21 mouse cellular contexts compared by ENCODE assay signal in the genomic region with DNA sequence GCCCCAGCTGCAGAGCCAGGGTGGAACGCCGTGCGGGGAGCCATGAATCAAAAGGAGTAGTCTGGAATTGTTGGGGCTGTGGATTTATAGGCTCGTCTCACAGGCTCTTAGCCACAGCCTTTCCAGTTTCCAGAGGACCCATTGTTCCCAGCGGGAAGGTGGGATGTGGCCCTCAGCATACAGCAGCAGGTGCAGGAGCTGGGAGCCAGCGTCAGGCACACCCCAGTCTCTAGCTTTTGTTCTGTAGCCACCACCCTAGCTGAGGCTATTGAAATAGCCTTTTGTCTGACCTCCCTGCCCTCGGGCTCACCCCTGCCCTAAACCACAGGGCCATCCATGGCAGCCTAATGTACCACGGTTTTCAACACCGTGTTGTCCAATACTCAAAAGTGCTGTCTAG.
"Had no signal": no experiment of that assay in that cellular context is flagged by ENCODE, and none has a peak within 500 bp of the region (broad histone marks: within the 10 kb centered on the region; RNA-seq: fewer than 3 reads in every experiment).

No protein-coding gene starts in this region.

- H3K4me2 ChIP-seq: limb, embryonic 13.5 days; liver, embryonic 12.5 days; liver, embryonic 15.5 days; lung, embryonic 15.5 days; midbrain, embryonic 11.5 days; midbrain, embryonic 15.5 days; neural tube, embryonic 12.5 days; neural tube, embryonic 15.5 days had no signal

- H3K27ac ChIP-seq: limb, embryonic 10.5 days; limb, embryonic 13.5 days; liver, embryonic 12.5 days; liver, embryonic 15.5 days; lung, embryonic 15.5 days; midbrain, embryonic 15.5 days; neural tube, embryonic 12.5 days; neural tube, embryonic 15.5 days had no signal

- H3K4me3 ChIP-seq: limb, embryonic 10.5 days; limb, embryonic 13.5 days; liver, embryonic 12.5 days; liver, embryonic 15.5 days; lung, embryonic 15.5 days; megakaryocyte, embryonic 14.5 days; midbrain, embryonic 15.5 days; neural tube, embryonic 12.5 days; neural tube, embryonic 15.5 days had no signal

- H3K9ac ChIP-seq: limb, embryonic 13.5 days; liver, embryonic 12.5 days; liver, embryonic 15.5 days; lung, embryonic 15.5 days; midbrain, embryonic 15.5 days; neural tube, embryonic 12.5 days; neural tube, embryonic 15.5 days had no signal

- DNase-seq: kidney, adult 18-20 months; kidney, adult 9 months; kidney, postnatal 14 days; kidney, postnatal 4 days; liver; lung, adult 18-20 months; lung, postnatal 10 days; lung, postnatal 36 days; right cerebral cortex, adult 18-20 months; thymus, adult 18-20 months; thymus, postnatal 36 days had no signal

- H3K36me3 ChIP-seq: limb, embryonic 10.5 days; limb, embryonic 13.5 days; liver, embryonic 12.5 days; liver, embryonic 15.5 days; lung, embryonic 15.5 days; midbrain, embryonic 15.5 days; neural tube, embryonic 12.5 days; neural tube, embryonic 15.5 days had no signal

- H3K4me1 ChIP-seq: limb, embryonic 10.5 days; liver, embryonic 12.5 days; liver, embryonic 15.5 days; lung, embryonic 15.5 days; megakaryocyte, embryonic 14.5 days; midbrain, embryonic 15.5 days; neural tube, embryonic 12.5 days; neural tube, embryonic 15.5 days had no signal

- ATAC-seq: liver, embryonic 12.5 days; midbrain, embryonic 15.5 days had no signal

- H3K27me3 ChIP-seq: limb, embryonic 13.5 days; liver, embryonic 12.5 days; liver, embryonic 15.5 days; lung, embryonic 15.5 days; midbrain, embryonic 15.5 days; neural tube, embryonic 12.5 days; neural tube, embryonic 15.5 days had no signal

- H3K9me3 ChIP-seq: limb, embryonic 10.5 days; limb, embryonic 13.5 days; liver, embryonic 12.5 days; liver, embryonic 15.5 days; lung, embryonic 15.5 days; megakaryocyte, embryonic 14.5 days; midbrain, embryonic 15.5 days; neural tube, embryonic 12.5 days; neural tube, embryonic 15.5 days had no signal
